In the genomic region with DNA sequence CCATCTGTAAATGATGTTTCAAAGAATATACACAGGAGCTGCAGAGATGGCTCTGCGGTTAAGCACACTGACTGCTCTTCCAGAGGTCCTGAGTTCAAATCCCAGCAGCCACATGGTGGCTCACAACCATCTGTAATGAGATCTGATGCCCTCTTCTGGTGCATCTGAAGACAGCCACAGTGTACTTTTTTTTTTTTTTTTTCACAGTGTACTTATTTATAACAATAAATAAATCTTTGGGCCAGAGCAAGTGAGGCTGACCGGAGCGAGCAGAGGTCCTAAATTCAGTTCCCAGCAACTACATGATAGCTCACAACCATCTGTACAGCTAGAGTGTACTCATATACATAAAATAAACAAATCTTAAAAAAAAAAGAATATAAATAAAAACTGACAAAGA, we compare ENCODE assay signal across 3 mouse cellular contexts. TPM values are rescaled to one million over a fixed set of nuclear protein-coding genes. Genes with fewer than 3 reads are reported as not detected.
"Had no signal": no experiment of that assay in that cellular context is flagged by ENCODE, and none has a peak within 500 bp of the region (broad histone marks: within the 10 kb centered on the region; RNA-seq: fewer than 3 reads in every experiment).

No protein-coding gene starts in this region.

RNA-seq across cellular contexts. Expression of gene Dnah2, which starts 18.6 kb away (rescaled TPM):
- total RNA-seq: common myeloid progenitor, adult 5-6 weeks had no signal
- polyA plus RNA-seq: erythroblast, embryonic 14.5 days had no signal

RNA-seq across cellular contexts. Expression of gene Efnb3, which starts 29.7 kb away (rescaled TPM):
- total RNA-seq: granulocyte monocyte progenitor cell, adult 5-6 weeks had no signal
